Mouse (Mus musculus) limb, embryonic 11.5 days (tissue): ENCODE measurements around the gene Iffo1. TPM values are rescaled to one million over a fixed set of nuclear protein-coding genes. Genes with fewer than 3 reads are reported as not detected.

Source experiments
- ATAC-seq: fragments of 200-750 bp; cut with Nextera tagmentation; 2 replicates; pipeline ENCODE4 v1.8.0; 2017; ENCODE audit warnings: low read depth; ENCODE audit not compliant: insufficient number of reproducible peaks, low FRiP score, low TSS enrichment
- DNase-seq: peaks from one replicate; pipeline ENCODE4 v3.0.0-alpha.2; 2015; ENCODE audit warnings: low spot score
- H3K27ac ChIP-seq: fragments of 300-500 bp; sonication (generic); replicated peaks from 2 replicates; pipeline ENCODE4 v1.5.1; 2014; ENCODE audit warnings: low read depth, mild to moderate bottlenecking, low read length
- H3K27me3 ChIP-seq: fragments of 300-500 bp; sonication (generic); 2 replicates; pipeline ENCODE4 v1.6.1; 2014; ENCODE audit warnings: mild to moderate bottlenecking, low read length, mixed read lengths; ENCODE audit not compliant: control insufficient read depth, insufficient read depth
- H3K36me3 ChIP-seq: fragments of 300-500 bp; sonication (generic); 2 replicates; pipeline ENCODE4 v1.6.1; 2014; ENCODE audit warnings: mild to moderate bottlenecking, low read length, moderate library complexity, mixed read lengths; ENCODE audit not compliant: control insufficient read depth, insufficient read depth
- H3K4me1 ChIP-seq: fragments of 300-500 bp; sonication (generic); 2 replicates; pipeline ENCODE4 v1.6.1; 2014; ENCODE audit warnings: low read length, mixed read lengths; ENCODE audit not compliant: control insufficient read depth, insufficient read depth
- H3K4me2 ChIP-seq: fragments of 300-500 bp; sonication (generic); 2 replicates; pipeline ENCODE4 v1.6.1; 2014; ENCODE audit warnings: low read depth, mild to moderate bottlenecking, moderate library complexity; ENCODE audit not compliant: severe bottlenecking
- H3K4me3 ChIP-seq: fragments of 300-500 bp; sonication (generic); 2 replicates; pipeline ENCODE4 v1.5.1; 2014; ENCODE audit warnings: low read depth, low read length
- H3K9ac ChIP-seq: fragments of 300-500 bp; sonication (generic); 2 replicates; pipeline ENCODE4 v1.6.1; 2014; ENCODE audit warnings: mild to moderate bottlenecking, low read length
- H3K9me3 ChIP-seq: fragments of 300-500 bp; sonication (generic); 2 replicates; pipeline ENCODE4 v1.6.1; 2016; ENCODE audit warnings: low read length; ENCODE audit not compliant: control insufficient read depth
- WGBS: fragments of 180-500 bp; shearing (Covaris S2); extraction: QIAGEN DNeasy Blood & Tissue Kit; methylation state at CpG from one replicate; pipeline ENCODE4 v1.1.7; 2014; 5-methylcytosine and 5-hydroxymethylcytosine counted together
- polyA plus RNA-seq: library from polyadenylated mRNA; unstranded; fragments of >200 nt; fragmentation: Nextera tagmentation; extraction: Ambion mirVana; gene quantifications from 2 replicates; pipeline ENCODE4 v1.2.1, GENCODE M21; 2014

The Iffo1 gene
- polyA plus RNA-seq, 1 experiment from 2014 or later = 14.5 TPM

DNA sequence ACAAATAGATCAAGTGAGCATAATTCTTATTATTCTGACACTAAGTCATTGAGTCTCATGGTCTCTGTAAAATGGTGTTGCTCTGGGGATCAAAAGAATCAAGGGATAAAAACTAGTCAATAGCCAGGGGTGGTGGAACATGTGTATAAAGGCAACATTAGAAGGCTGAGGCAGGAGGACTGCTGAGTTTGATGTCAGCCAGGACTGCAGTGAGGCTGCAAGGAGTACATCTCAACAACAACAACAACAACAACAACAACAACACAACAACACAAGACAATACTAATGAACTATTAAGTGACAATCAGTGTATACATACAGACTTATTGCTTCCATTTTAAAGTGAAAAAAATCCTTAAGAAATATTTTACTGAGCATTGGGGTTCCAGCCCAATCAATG lies 45.8 kb downstream of the Iffo1 start:
- Histone ChIP-seq H3K27ac (0 out of 2 replicates have a peak overlapping the region, but pooled peaks have one; percentile 99), H3K4me2 (peak overlapping the region; percentile 84), H3K9ac (peak overlapping the region; percentile 89), H3K4me3 (peak overlapping the region; percentile 75), H3K4me1 (peaks cover 3% of the 10 kb centered on the region; the same call in 1 of the 2 replicates), H3K27me3 (no peaks in the 10 kb centered on the region), H3K9me3 (no peaks in the 10 kb centered on the region), H3K36me3 (peaks cover 35% of the 10 kb centered on the region)
- ATAC-seq (no peak), DNase-seq (no peak)

DNA sequence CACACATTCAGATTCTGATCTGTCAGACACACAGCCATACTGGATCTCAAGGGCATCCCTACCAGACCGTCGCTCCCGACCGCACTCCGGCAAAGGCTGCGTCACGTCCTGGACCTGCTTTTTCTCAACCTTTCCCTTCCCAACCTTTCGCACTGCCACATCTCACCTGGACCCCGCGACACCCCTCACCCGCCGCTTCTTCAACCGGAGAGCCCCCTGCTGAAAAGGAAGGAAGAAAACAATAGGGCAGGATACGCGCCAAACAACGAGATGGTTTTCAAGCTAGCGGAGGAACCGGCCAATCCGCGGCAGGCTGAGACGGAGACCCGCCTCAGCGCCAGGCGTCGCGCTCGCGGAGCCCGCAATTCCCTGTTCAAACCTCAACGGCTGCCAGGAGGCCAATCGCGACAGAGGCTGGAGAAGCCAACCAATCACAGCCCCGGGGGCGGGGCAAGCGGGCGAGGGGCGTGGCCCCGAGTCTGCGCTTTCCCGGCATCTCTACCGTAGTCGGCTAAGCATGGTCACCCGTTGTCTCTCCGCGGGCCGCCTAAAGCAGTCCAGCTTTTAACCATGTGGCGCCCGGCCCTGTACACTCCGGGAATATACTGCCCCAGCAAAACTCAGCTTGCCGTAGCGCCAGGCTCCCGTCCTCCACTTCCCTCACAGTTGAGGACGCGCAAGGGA lies 46.4 kb downstream of the Iffo1 start, which contains the start of the genes Ncapd2 and Mrpl51:
Gene Ncapd2, minus strand, starts transcription at position 370 of the 684 bp plus-strand sequence.
Gene Mrpl51, plus strand, starts transcription at position 470 of the 684 bp plus-strand sequence.
- peak within 1 kb of the TSS; percentile 84 for H3K4me2 ChIP-seq
- DNase-seq = peak; percentile 98
- H3K9me3 ChIP-seq = no peaks in the 10 kb centered on the region
- no peaks in the 10 kb centered on the region for H3K27me3 ChIP-seq
- H3K4me1 ChIP-seq = peaks cover 3% of the 10 kb centered on the region; the same call in 1 of the 2 replicates
- H3K9ac ChIP-seq = peak within 1 kb of the TSS; percentile 89
- ATAC-seq = peak; percentile 96
- H3K4me3 ChIP-seq = peak within 1 kb of the TSS; percentile 75
- under 1% methylated on average over 54 of the region's 54 CpGs for WGBS
- peak within 1 kb of the TSS; percentile 99 for H3K27ac ChIP-seq
- peaks cover 31% of the 10 kb centered on the region for H3K36me3 ChIP-seq

DNA sequence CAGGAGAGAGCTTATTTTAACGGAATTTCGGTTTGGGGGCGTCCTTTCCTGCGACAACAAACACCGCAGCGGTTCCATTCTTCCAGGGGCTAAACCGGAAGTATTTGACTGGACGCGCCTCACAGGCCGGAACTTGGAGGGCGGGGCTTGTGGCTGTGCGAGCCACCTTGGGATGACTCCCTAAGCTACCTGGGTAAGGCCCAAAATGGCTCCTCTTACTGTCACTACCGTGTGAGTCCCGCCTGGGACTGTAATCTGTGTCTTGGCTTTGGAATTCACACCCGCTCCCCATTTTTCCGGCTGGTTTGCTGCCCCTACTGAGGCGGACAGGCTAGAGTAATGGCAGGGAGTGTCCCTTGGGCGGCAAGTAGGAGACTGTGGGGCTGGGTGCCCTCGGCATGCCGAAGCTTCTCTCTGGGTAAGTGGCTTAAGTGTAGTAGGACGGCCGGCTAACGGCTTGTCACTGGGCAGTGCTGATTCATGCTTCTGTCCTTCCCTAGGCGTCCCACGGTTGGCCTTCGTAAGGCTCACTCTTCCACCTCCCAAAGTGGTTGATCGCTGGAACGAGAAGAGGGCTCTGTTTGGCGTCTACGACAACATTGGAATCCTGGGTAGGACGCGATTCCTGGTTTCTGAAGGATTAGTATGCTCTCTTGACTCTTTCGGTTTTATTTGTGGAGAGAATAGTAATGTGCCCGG lies 47.1 kb downstream of the Iffo1 start:
- Histone ChIP-seq H3K4me3 (peak overlapping the region; percentile 75), H3K4me1 (peaks cover 3% of the 10 kb centered on the region; the same call in 1 of the 2 replicates), H3K27me3 (no peaks in the 10 kb centered on the region), H3K36me3 (peaks cover 24% of the 10 kb centered on the region), H3K27ac (peak overlapping the region; percentile 99), H3K9ac (peak overlapping the region; percentile 89), H3K4me2 (peak overlapping the region; percentile 84), H3K9me3 (no peaks in the 10 kb centered on the region)
- DNase-seq = peak; percentile 93
- under 1% methylated on average over 34 of the region's 34 CpGs for WGBS
- peak; percentile 92 for ATAC-seq

DNA sequence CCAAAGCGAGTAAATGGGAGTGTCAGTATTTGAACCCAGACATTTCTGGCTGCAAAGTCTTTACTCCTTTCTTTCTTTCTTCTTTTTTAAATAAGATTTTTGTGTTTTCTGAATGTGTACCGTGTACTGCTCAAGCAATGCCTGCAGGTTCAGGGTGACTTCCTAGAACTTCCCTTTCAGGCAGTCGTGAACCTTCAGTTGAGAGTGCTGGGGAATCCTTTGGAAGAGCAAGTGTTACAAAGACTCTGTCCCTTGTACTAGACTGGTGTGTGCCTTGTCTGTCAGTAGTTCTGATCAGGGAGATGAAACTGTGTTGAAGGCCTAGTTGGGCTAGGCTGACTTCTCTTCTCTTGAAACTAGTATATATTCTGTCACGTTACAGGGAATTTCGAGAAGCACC lies 47.8 kb downstream of the Iffo1 start:
- H3K36me3 ChIP-seq = peaks cover 20% of the 10 kb centered on the region
- no peaks in the 10 kb centered on the region for H3K9me3 ChIP-seq
- H3K4me1 ChIP-seq = peaks cover 3% of the 10 kb centered on the region; the same call in 1 of the 2 replicates
- DNase-seq (no peak), ATAC-seq (no peak)
- no peak overlapping the region for H3K27ac ChIP-seq
- H3K4me3 ChIP-seq = peak overlapping the region; percentile 75
- H3K4me2 ChIP-seq = peak overlapping the region; percentile 84
- 49% methylated on average over 5 of the region's 5 CpGs for WGBS
- H3K27me3 ChIP-seq = no peaks in the 10 kb centered on the region
- peak overlapping the region; percentile 89 for H3K9ac ChIP-seq

GRCm38 (mm10) chr6:125193390-125193789 lies 48.3 kb downstream of the Iffo1 start:
- Histone ChIP-seq H3K9ac (no peak overlapping the region), H3K4me3 (no peak overlapping the region), H3K4me1 (peaks cover 3% of the 10 kb centered on the region; the same call in 1 of the 2 replicates), H3K36me3 (peaks cover 19% of the 10 kb centered on the region), H3K27ac (no peak overlapping the region), H3K4me2 (no peak overlapping the region), H3K27me3 (no peaks in the 10 kb centered on the region), H3K9me3 (no peaks in the 10 kb centered on the region)
- no peak for DNase-seq
- ATAC-seq = no peak
- 78% methylated on average over 7 of the region's 7 CpGs for WGBS

DNA sequence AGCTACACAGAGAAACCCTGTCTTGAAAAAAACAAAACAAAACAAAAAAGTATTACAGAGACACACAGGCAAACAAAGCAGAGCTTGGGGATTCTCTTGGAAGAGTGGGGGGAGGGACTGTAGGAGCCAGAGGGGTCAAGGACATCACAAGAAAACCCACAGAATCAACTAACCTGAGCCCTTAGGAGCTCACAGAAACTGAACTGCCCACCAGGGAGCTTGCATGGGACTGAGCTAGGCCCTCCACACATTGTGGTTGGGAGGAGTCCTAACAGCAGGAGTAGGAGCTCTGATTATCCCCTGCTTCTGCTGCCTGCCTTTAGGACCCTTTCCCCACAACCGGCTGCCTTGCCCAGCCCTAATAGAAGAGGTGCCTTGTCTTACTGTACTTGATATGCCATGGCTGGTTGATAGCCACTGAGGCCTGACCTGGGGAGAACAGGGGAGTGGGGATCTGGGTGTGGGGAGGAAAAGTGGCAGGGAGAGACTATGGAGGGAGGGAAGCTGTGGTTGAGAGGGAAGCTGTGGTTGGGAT lies 50.6 kb downstream of the Iffo1 start:
- no peak overlapping the region for H3K27ac ChIP-seq

GRCm38 (mm10) chr6:125196301-125196700 lies 51.3 kb downstream of the Iffo1 start:
- Histone ChIP-seq H3K4me1 (peaks cover 3% of the 10 kb centered on the region; the same call in 1 of the 2 replicates), H3K36me3 (peaks cover 10% of the 10 kb centered on the region), H3K4me2 (no peak overlapping the region), H3K9me3 (no peaks in the 10 kb centered on the region), H3K27ac (no peak overlapping the region), H3K4me3 (no peak overlapping the region), H3K27me3 (no peaks in the 10 kb centered on the region), H3K9ac (no peak overlapping the region)
- ATAC-seq (no peak), DNase-seq (no peak)
- WGBS = 71% methylated on average over 3 of the region's 3 CpGs

More for the DNA sequence above, 50.6 kb downstream of the Iffo1 start:
- no peak overlapping the region for H3K9ac ChIP-seq
- no peak for DNase-seq
- no peak overlapping the region for H3K4me3 ChIP-seq
- 48% methylated on average over 1 of the region's 1 CpGs for WGBS
- no peaks in the 10 kb centered on the region for H3K27me3 ChIP-seq
- peaks cover 10% of the 10 kb centered on the region for H3K36me3 ChIP-seq
- H3K9me3 ChIP-seq = no peaks in the 10 kb centered on the region
- no peak overlapping the region for H3K4me2 ChIP-seq
- ATAC-seq = no peak
- peaks cover 3% of the 10 kb centered on the region; the same call in 1 of the 2 replicates for H3K4me1 ChIP-seq

- 90% methylated on average over 5 of the region's 5 CpGs for WGBS
- H3K36me3 ChIP-seq = peaks cover 10% of the 10 kb centered on the region
- no peak overlapping the region for H3K4me3 ChIP-seq
- DNase-seq (no peak), ATAC-seq (no peak)
- peaks cover 3% of the 10 kb centered on the region; the same call in 1 of the 2 replicates for H3K4me1 ChIP-seq
- no peak overlapping the region for H3K9ac ChIP-seq
- no peaks in the 10 kb centered on the region for H3K27me3 ChIP-seq
- H3K4me2 ChIP-seq = no peak overlapping the region
- no peak overlapping the region for H3K27ac ChIP-seq
- no peaks in the 10 kb centered on the region for H3K9me3 ChIP-seq
Measured at GRCm38 (mm10) chr6:125197166-125197565, 52.1 kb downstream of the Iffo1 start.
